Mouse (Mus musculus) kidney, adult 2 months (tissue): ENCODE measurements around the gene Tsks.

Source experiments
- CTCF ChIP-seq: fragments of 200-500 bp; conservative IDR thresholded peaks from 2 replicates; pipeline ENCODE4 v1.5.1; 2011; ENCODE audit warnings: low read depth, mild to moderate bottlenecking, control low read depth, low read length, moderate library complexity, mixed read lengths; ENCODE audit not compliant: insufficient read depth, insufficient read length
- POLR2A ChIP-seq: fragments of 200-500 bp; IDR thresholded peaks from one replicate; pipeline ENCODE4 v1.6.1; 2011; ENCODE audit warnings: low read depth, low read length, control low read depth

DNA sequence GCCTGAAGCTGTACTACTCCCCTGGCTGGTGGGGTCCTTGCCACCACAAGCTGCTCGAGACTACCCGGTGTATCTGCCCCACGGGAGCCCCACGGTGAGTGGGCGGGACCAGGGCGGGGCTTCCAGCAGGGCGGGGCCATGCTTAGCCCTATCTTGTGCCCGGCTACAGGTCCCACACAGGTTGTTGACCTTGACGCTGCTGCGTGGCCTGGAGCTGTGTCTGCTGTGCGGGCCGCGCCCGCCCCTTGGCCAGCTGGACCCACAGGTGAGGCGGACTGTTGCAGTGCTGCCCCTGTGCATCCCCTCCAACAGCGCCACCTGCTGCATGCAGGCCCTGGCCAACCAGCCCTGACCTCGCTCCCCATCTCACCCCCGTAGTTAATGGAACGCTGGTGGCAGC lies 44.4 kb upstream of the Tsks start:
- peak; percentile 37; the same call in 1 of the 2 replicates for TF ChIP-seq CTCF
- no peak for TF ChIP-seq POLR2A
